Mouse (Mus musculus) kidney, adult 18-20 months (tissue): ENCODE measurements at regions not wholly inside any gene's neighbourhood (a gene's known extent, or its start where the extent isn't known, plus 50 kb on each side); places are given as distances from the start of the nearest gene placed in this dataset.

Source experiments
- DNase-seq: peaks from one replicate; pipeline ENCODE4 v3.0.0; 2021

DNA sequence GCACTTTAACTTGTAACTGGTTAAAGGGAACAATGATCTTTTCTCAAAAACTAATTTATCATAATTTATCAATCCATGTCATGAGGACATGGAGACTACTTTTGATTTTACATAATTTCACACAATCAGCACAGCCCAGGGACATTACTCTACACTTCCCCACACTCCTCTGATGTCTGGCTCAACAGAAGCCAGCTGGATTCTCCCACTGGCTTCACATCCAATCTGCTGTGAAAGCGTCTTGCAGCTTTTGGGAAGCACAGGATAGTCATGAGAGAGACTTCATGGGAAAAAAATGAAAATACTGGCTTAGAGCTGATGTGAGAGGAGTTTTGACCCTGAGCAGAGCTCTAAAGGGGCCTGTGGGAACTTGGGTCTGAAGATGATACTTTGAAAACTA lies 61.7 kb upstream of the Hrasls start:
- no peak for DNase-seq

DNA sequence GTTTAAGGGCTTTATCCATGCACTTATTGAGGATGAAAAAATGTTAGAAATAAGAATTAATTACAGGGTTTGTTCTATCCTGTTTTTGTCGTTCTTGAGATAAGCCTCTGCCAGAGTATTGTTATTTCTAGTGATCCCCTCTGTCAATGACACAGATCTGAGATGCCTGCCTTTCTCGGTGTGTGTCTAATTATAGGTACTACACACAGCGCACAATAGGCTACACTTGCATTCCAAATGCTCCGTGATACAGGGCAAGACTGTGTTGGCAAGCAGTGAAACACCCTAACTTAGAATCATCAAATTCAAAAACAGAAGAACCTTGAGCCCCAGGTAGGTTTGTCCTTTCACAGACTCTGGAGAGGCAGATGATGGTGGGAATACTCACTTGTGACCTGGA lies 90.3 kb upstream of the Hrasls start:
- DNase-seq = no peak

DNA sequence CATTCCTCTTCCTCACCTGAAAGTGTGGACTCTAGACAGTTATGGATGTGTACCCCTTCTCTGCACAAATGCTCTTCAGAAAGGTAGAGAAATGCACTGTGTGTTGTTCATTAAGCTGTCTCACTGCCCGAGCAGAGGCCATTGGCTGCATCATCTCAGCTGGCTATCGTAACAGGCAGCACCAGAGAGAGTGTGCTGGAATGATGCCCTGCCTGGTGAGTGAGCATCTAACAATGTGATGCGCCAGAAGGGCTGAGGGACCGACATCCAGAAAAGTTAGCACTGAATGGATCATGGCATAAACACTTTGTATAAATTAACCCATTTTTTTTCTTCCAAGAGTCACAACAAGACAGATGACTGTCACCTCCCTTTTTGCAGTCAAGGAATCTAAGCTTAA lies 112.7 kb upstream of the Hrasls start:
- no peak for DNase-seq

DNA sequence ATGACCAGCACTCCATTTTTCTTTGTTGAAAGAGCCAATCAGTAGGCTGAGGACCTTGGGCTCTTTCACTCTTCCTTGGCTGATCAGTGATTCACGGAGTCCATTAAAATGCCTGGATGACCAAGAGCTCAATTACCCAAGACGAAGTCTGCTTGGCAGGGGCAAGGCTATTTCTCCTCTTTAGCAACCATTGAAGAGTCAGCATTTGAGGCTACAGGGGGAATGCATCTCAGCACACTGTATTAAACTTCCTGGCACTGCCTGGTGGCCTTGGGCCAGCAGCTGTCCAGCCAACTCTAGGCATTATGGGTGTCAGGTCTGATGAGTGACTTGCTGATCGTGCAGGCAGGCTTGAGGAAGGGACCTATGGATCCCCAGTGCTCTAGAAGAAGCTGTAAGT lies 136.5 kb upstream of the Mb21d2 start:
- DNase-seq = no peak

DNA sequence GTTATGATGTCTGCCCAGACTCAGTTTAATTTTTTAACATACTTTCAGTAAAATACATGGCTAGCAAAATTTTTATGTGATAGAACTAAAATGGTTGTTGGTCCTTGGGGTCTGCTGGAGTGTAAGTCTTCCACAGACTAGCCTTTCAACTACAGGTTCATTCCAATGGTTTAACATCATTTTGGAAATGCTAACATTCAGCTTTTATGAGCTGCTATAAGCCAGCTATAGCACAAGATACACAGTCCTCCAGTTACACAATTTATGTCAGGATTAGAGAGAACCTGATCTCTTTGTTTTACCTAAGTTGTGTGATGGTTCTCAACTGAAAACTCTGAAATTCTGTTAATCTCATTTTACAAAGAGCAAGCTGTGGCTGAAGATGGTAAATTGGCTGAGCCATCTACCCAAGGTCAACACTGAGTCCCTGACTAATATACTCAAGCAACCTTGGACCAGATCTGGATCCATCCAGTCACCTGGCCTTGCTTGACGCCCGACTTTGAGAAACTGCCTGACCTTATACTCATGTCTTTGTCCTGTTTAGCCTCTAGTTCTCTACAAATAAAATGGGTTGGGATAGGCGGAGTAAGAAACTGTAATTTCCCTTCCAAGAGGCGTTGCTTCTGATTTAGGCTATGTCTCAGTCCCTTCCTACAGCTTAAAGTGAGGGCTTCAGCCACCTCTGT lies 135.8 kb upstream of the Mb21d2 start:
- DNase-seq = no peak

DNA sequence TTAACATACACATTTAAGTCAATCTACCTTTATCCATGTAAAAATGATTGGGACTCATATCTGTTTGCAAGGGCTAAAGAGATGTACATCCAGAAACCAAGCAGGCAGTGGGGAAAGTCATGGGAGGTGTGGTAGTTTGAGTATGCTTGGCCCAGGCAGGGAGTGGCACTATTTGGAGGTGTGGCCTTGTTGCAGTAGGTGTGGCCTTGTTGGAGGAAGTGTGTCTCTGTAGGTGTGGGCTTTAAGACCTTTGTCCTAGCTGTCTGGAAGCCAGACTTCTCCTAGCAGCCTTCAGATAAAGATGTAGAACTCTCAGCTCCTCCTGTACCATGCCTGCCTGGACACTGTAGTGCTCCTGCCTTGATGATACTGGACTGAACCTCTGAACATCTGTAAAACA lies 133.9 kb upstream of the Mb21d2 start:
- no peak for DNase-seq

DNA sequence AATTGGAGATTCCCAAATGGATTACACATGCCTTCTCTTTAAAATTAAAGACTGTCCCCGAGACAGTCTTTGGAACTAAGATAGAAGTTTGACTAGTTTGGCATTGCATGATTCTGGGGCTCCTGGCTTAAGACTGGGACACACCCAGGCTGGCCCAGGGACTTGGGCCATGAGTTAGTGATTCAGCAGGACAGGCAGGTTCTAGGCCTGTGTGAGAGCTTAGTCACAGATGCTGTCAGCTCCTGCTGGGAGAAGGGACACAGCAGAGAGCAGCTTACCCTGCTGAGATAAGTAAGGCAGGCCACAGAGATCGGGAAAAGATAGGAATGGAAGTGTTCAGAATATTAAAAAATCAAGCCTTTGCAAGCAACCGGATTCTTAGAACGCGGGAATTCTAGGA lies 127.6 kb upstream of the Mb21d2 start:
- DNase-seq = no peak

DNA sequence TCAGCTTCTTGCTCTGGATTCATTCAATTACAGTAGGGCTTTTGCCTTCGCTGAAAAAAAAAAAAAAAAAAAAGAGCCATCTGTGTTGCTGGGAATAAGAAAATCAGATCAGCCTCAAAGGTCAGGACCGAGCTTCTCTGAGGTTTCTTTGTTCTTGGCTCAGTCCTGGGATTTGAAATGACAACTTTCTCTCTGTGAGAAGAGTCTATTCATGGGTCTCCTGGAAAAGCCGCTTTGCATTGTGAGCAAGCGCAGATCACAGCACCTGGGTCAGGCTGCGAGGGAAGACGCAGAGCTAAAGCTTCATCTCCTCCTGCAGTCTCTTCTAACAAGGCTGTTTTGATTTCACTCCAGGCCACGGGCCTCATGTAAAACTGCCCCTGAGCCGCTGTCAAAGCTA lies 125.0 kb upstream of the Mb21d2 start:
- no peak for DNase-seq

DNA sequence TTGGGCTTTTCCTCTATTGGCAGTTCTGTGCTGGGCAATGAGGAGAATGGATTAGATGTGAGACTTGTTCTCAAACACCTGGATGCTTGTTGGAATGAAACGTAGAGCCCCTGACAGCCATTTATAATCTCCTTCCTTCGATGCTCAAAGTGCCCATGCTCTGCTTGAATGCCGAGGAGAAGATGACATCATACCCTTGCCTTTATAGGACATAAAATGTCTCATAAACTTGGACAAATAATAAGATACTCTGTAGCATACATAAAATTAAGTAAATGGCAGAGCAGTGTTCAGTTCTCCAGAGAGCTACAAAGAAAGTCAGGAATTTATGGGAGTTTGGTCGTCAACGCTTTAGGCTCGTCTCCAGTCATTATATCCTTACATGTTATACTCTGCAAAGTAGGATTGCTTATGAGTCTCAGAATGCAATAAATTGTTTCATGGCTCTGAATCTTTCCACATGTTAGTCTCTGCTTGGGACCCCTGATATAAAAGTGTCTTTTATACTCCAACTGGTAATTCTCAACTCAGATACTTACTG lies 117.0 kb upstream of the Mb21d2 start:
- DNase-seq = no peak

DNA sequence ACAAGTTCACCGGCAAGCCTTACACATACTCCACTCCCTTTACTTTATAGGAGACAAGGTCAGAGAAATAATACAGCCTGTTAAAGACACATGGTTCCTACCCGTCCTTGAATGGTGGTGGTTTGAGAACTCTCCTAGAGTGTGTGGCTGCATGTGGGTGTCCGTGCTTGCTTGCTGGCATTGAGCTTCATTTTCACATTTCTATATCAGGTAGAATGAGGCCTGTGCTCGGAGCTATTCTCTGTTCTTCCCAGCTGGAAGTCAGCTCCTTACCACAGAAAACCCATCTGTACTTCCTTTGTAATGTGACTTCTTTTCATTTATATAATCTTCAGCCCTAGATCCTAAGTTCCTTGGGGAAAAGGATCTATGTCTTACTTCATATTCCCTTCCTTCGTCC lies 106.0 kb upstream of the Mb21d2 start:
- DNase-seq = no peak

DNA sequence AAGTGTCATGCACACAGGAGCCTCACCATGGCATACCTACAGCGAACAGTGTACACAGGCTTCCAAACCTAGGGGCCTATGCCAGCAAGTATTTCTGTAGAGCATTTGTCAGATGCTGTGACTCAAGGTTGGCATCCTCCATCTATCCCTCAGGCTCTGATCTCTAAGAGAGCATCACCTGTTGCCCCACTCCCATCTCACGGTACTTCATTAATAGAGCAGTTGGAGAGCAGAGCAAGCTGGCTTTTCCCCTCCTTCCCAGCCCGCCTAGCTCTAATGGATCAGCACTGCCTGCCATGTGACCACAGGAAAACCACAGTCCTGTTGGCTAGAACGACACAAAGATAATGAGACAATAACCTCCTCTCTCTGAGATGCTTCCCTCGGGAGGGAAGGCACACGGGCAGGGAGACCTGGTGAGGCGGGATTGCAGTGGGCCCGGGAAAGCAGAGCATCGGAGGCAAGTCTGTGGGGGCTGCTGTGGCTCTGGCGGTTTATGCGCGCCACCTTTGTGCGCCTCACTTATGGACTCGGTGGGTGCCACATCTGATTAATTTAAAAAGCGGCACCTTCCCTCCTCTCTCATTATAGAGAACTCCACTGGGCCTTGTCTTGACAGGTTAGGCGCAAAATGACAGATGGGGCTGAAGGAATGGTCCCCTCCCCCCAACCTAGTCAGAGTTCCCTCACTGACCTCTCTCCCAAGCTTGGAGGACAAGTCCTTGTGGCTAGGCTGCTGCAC lies 104.8 kb upstream of the Mb21d2 start:
- no peak for DNase-seq

DNA sequence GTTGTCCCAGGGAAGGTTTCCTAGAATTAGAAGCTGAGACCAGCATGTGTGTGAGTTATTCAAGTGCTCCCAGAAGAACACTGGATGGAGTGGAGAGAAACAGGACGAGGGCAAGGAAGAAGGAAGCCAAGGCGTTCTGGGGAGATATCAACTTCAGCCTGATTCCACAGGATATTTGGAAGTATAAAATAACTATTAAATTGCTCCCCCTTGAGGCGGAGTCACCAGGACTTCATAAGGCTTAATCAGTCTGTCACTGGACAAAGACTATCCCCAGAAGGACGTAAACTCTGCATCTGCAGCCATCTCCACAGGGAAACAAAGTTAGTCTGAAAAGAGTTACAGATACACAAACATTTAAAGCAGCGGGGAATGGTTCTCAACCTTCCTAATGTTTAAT lies 103.9 kb upstream of the Mb21d2 start:
- DNase-seq = no peak

DNA sequence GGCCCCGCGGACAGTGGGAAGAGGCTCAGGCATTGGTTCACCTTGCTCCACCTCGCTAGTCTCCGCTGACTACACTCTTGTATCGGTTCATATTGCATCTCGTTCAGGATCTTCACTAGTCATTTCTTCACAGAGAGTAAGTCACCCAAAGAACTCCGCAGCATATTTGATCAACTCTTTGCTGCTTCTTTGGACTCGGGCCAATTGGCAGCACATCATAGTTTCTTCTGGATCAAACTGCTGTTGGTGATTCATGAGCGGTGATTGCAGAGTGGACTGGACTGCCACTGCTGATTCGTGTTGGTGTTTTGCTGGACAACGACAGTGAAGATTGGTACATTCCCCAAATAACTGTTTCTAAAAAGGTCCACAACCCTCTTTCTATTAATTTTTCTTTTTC lies 98.4 kb upstream of the Mb21d2 start:
- DNase-seq = no peak

DNA sequence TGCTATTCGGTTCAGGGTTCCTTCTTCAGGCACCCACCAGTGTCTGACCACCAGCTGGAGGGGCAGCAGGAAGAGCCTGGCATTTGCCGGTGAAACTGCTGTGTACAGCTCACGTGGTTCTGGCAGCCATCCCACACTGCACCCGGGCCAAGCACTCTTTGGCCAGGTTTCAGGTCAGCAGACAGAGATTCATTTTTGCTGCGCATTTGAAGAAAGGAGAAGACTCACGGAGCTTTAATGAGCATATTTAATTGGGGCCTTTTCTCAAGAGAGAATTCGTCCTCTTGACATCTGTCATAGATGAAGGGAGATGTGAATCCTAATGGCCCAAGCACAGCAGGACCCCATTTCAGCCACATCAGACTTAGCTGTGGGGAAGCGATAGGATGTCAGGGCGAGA lies 71.8 kb upstream of the Mb21d2 start:
- peak; percentile 82 for DNase-seq

DNA sequence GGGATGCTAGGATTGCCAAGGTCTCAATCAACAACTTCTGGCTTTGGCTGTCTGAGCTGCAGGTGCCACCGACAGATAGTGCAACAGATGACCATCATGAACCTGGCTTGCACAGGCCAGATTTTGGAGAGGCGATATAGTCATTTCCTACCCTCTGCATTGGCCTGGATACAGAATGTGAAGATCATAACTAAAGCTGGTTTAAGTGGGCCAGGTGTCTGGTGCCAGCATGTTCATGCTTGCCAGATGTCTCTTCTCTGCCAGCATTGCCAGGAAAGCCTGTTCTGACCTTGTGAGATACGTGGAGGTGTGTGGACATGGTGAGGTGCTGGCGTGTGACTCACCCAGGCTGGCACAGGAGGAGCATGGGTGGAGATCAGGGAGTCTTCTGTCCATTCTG lies 70.2 kb upstream of the Mb21d2 start:
- no peak for DNase-seq

DNA sequence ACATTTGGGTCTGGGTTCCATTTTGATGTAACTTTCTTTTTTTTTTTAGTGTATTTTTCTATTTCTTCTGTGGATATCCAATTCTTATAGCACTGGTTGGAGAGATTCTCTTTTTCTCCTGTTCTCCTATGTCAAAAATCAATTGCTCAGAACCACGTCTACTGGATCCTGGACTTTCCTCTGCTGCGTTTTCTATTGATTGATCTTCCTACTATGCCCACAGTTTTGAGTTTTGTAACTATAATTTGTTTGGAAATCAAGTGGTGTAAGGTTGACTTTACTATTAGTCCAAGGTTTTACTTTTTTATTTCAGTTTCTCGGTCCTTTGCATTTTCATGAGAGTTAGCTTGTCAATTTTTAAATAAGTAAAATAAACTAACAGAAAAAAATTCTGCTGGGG lies 67.2 kb upstream of the Mb21d2 start:
- no peak for DNase-seq

DNA sequence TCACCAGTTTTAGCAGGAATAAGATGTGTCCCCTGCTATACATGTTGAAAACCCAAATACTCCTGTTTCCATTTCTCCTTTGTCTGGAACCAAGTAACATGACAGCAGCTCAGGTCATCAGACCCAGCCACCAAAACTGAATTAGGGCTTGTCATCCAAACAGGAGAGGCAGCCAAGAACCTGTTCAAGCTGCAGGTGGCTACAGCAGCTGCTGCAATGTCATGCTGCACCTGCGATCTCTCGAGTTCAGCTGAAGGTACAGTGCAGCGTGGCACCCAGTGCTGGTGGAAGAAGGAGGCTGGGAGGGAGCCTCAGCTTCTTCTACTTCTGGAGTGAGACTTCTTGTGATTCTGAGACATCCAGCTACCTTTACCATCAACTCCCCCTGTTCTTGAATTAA lies 61.2 kb upstream of the Mb21d2 start:
- DNase-seq = no peak

DNA sequence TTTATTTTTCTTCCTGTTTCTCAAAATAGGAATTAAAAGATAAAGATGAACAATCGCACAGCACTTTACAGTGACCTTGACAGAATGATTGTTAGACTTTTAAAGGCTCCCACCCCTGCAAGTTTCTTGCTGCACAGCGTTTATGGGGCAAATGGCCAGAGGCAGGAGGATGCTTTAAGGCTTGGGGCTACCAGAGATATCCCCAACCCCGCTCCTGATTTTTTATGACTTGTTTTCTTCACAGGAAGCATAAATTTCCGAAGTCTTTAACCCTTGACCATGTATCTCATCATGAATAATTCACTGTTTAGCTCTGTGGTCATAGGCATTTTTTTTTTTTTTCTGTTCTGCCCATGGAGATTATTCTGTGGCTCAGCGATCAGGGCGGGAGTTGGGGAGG lies 55.5 kb upstream of the Mb21d2 start:
- DNase-seq = no peak

DNA sequence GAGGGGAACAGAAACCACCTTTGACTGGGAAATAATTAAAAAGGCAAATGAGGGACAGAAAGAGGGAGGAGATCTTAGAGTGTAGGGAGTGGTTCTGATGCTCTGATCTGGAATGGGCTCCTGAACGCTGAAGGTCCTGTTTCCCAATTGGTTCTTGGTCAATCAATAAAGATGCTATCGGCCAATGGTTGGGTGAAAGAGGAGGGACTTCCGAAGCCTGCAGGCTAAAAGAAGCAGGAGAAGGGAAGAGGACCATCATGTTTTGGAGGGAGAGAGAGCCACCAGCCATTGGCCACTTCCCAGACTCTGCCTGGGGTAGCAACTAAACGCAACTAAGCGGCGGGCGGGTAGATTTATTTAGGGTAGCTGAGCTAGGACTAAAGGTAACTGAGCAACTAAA lies 53.4 kb upstream of the Mb21d2 start:
- no peak for DNase-seq
